Mouse (Mus musculus) lung, embryonic 14.5 days (tissue): ENCODE data around the gene Car2. TPM values are rescaled to one million over a fixed set of nuclear protein-coding genes. Genes with fewer than 3 reads are reported as not detected.
A peak's percentile ranks its signal among the peaks of the same experiment; 100 is the strongest.

ENCODE experiments used
- ATAC-seq: fragments of 200-750 bp; cut with Nextera tagmentation; 2 replicates; pipeline ENCODE4 v1.8.0; 2017; ENCODE audit warnings: mild to moderate bottlenecking, moderate TSS enrichment, moderate library complexity; ENCODE audit not compliant: insufficient read depth
- DNase-seq: peaks from one replicate; pipeline ENCODE4 v3.0.0-alpha.2; 2015
- H3K27ac ChIP-seq: fragments of 300-500 bp; sonication (generic); 2 replicates; pipeline ENCODE4 v1.5.1; 2014; ENCODE audit warnings: low read depth, mild to moderate bottlenecking, moderate library complexity
- H3K27me3 ChIP-seq: fragments of 300-500 bp; sonication (generic); 2 replicates; pipeline ENCODE4 v1.6.1; 2014; ENCODE audit warnings: low read length, control low read depth; ENCODE audit not compliant: insufficient read depth
- H3K36me3 ChIP-seq: fragments of 300-500 bp; sonication (generic); 2 replicates; pipeline ENCODE4 v1.6.1; 2014; ENCODE audit warnings: control low read depth; ENCODE audit not compliant: insufficient read depth
- H3K4me1 ChIP-seq: fragments of 300-500 bp; sonication (generic); 2 replicates; pipeline ENCODE4 v1.6.1; 2014; ENCODE audit warnings: antibody characterized with exemption, control low read depth; ENCODE audit not compliant: insufficient read depth
- H3K4me2 ChIP-seq: fragments of 300-500 bp; sonication (generic); 2 replicates; pipeline ENCODE4 v1.6.1; 2014; ENCODE audit warnings: mild to moderate bottlenecking
- H3K4me3 ChIP-seq: fragments of 300-500 bp; sonication (generic); 2 replicates; pipeline ENCODE4 v1.5.1; 2014; ENCODE audit warnings: low read depth, low read length
- H3K9ac ChIP-seq: fragments of 300-500 bp; sonication (generic); 2 replicates; pipeline ENCODE4 v1.6.1; 2014
- H3K9me3 ChIP-seq: fragments of 300-500 bp; sonication (generic); 2 replicates; pipeline ENCODE4 v1.6.1; 2016; ENCODE audit warnings: low read depth, low read length, control low read depth
- CTCF ChIP-seq: IDR thresholded peaks from 2 replicates; pipeline ENCODE4 v1.5.1; 2016; ENCODE audit warnings: antibody characterized with exemption, low read depth
- WGBS: fragments of 180-500 bp; shearing (Covaris S2); extraction: QIAGEN DNeasy Blood & Tissue Kit; methylation state at CpG from one replicate; pipeline ENCODE4 v1.1.7; 2014; 5-methylcytosine and 5-hydroxymethylcytosine counted together
- polyA plus RNA-seq: library from polyadenylated mRNA; unstranded; fragments of >200 nt; fragmentation: Nextera tagmentation; extraction: Ambion mirVana; gene quantifications from 2 replicates; pipeline ENCODE4 v1.2.1, GENCODE M21; 2014

Car2 gene
- polyA plus RNA-seq, 1 experiment from 2014 or later, result 365 TPM

- H3K27me3 ChIP-seq, result no peaks in the 10 kb centered on the region
- no peaks in the 10 kb centered on the region for H3K36me3 ChIP-seq
- no peak overlapping the region for H3K4me2 ChIP-seq
- no peaks in the 10 kb centered on the region for H3K9me3 ChIP-seq
- 0 out of 2 replicates have a peak, but pooled peaks cover 3% of the 10 kb centered on the region for H3K4me1 ChIP-seq
- ATAC-seq, result 0 out of 2 replicates have a peak, but pooled peaks have one; percentile 36
- no peak for TF ChIP-seq CTCF
- no peak overlapping the region for H3K9ac ChIP-seq
- H3K4me3 ChIP-seq, result no peak overlapping the region
- H3K27ac ChIP-seq, result no peak overlapping the region
- no peak for DNase-seq
- 69% methylated on average over 6 of the region's 6 CpGs for WGBS
These were observed 7.3 kb upstream of the Car2 start for GRCm38 (mm10) chr3:14878749-14879223.

- no peak for TF ChIP-seq CTCF
- no peak overlapping the region for H3K4me3 ChIP-seq
- H3K27ac ChIP-seq, result no peak overlapping the region
- no peak overlapping the region for H3K9ac ChIP-seq
- 90% methylated on average over 3 of the region's 3 CpGs for WGBS
- H3K4me1 ChIP-seq, result 0 out of 2 replicates have a peak, but pooled peaks cover 3% of the 10 kb centered on the region
- ATAC-seq (no peak), DNase-seq (no peak)
- H3K27me3 ChIP-seq, result no peaks in the 10 kb centered on the region
- H3K4me2 ChIP-seq, result no peak overlapping the region
- no peaks in the 10 kb centered on the region for H3K36me3 ChIP-seq
- H3K9me3 ChIP-seq, result no peaks in the 10 kb centered on the region
These were observed 6.8 kb upstream of the Car2 start for GRCm38 (mm10) chr3:14879293-14879692.

- TF ChIP-seq CTCF, result no peak
- no peaks in the 10 kb centered on the region for H3K36me3 ChIP-seq
- H3K27ac ChIP-seq, result no peak overlapping the region
- H3K4me3 ChIP-seq, result no peak overlapping the region
- no peak overlapping the region for H3K4me2 ChIP-seq
- 63% methylated on average over 2 of the region's 2 CpGs for WGBS
- no peak for ATAC-seq
- no peak overlapping the region for H3K9ac ChIP-seq
- DNase-seq, result no peak
- H3K9me3 ChIP-seq, result no peaks in the 10 kb centered on the region
- no peaks in the 10 kb centered on the region for H3K27me3 ChIP-seq
- H3K4me1 ChIP-seq, result no peaks in the 10 kb centered on the region
These were observed 5.8 kb upstream of the Car2 start for GRCm38 (mm10) chr3:14880277-14880676.

- H3K9me3 ChIP-seq, result no peaks in the 10 kb centered on the region
- no peaks in the 10 kb centered on the region for H3K4me1 ChIP-seq
- TF ChIP-seq CTCF, result no peak
- H3K4me2 ChIP-seq, result no peak overlapping the region
- H3K36me3 ChIP-seq, result no peaks in the 10 kb centered on the region
- H3K9ac ChIP-seq, result no peak overlapping the region
- no peak overlapping the region for H3K27ac ChIP-seq
- H3K27me3 ChIP-seq, result no peaks in the 10 kb centered on the region
- ATAC-seq (no peak), DNase-seq (no peak)
- no peak overlapping the region for H3K4me3 ChIP-seq
These were observed 4.1 kb upstream of the Car2 start for GRCm38 (mm10) chr3:14882005-14882404.

- Histone ChIP-seq H3K4me1 (0 out of 2 replicates have a peak, but pooled peaks cover 1% of the 10 kb centered on the region), H3K9me3 (no peaks in the 10 kb centered on the region), H3K4me2 (no peak overlapping the region), H3K4me3 (no peak overlapping the region), H3K9ac (no peak overlapping the region), H3K27me3 (no peaks in the 10 kb centered on the region), H3K36me3 (peaks cover 2% of the 10 kb centered on the region; the same call in 1 of the 2 replicates), H3K27ac (no peak overlapping the region)
- ATAC-seq (no peak), DNase-seq (no peak)
- no peak for TF ChIP-seq CTCF
- 63% methylated on average over 3 of the region's 3 CpGs for WGBS
These were observed 3.3 kb upstream of the Car2 start for GRCm38 (mm10) chr3:14882756-14883155.

GRCm38 (mm10) chr3:14884826-14885225 is 1.2 kb upstream of the Car2 start:
- ATAC-seq (no peak), DNase-seq (no peak)
- Histone ChIP-seq H3K9ac (no peak overlapping the region), H3K27ac (no peak overlapping the region), H3K4me2 (no peak overlapping the region), H3K4me1 (peaks cover 8% of the 10 kb centered on the region; the same call in 1 of the 2 replicates), H3K9me3 (no peaks in the 10 kb centered on the region), H3K4me3 (no peak overlapping the region), H3K36me3 (peaks cover 20% of the 10 kb centered on the region; the same call in 1 of the 2 replicates), H3K27me3 (no peaks in the 10 kb centered on the region)
- no peak for TF ChIP-seq CTCF

- H3K4me1 ChIP-seq, result peaks cover 15% of the 10 kb centered on the region; the same call in 1 of the 2 replicates
- H3K9ac ChIP-seq, result peak overlapping the region; percentile 87
- H3K9me3 ChIP-seq, result no peaks in the 10 kb centered on the region
- H3K36me3 ChIP-seq, result peaks cover 27% of the 10 kb centered on the region; the same call in 1 of the 2 replicates
- H3K4me3 ChIP-seq, result peak overlapping the region; percentile 82
- H3K4me2 ChIP-seq, result peak overlapping the region; percentile 70
- no peak for ATAC-seq
- H3K27me3 ChIP-seq, result no peaks in the 10 kb centered on the region
- WGBS, result 24% methylated on average over 11 of the region's 11 CpGs
- TF ChIP-seq CTCF, result peak; percentile 35
- peak; percentile 58 for DNase-seq
- peak overlapping the region; percentile 92 for H3K27ac ChIP-seq
These were observed 1.1 kb downstream of the Car2 start for GRCm38 (mm10) chr3:14887134-14887666.
